Mouse (Mus musculus) liver, postnatal 0 days (tissue): ENCODE data around the gene Best2.

Experiments used
- CTCF ChIP-seq: sonication (generic); IDR thresholded peaks from 2 replicates; pipeline ENCODE4 v1.5.1; 2016; ENCODE audit warnings: antibody characterized with exemption, low read depth
- EP300 ChIP-seq: IDR thresholded peaks from 2 replicates; pipeline ENCODE4 v1.6.1; 2016; ENCODE audit warnings: antibody characterized with exemption, low read depth, mild to moderate bottlenecking

- TF ChIP-seq CTCF: no peak
- no peak for TF ChIP-seq EP300
Observed at GRCm38 (mm10) chr8:85017209-85017608, 2.9 kb upstream of the Best2 start.
